Mouse (Mus musculus): ENCODE data around the gene Gm45837. TPM values are rescaled to one million over a fixed set of nuclear protein-coding genes. Genes with fewer than 3 reads are reported as not detected.

Gm45837 gene
- polyA plus RNA-seq, 1 experiment, result not detected

DNA sequence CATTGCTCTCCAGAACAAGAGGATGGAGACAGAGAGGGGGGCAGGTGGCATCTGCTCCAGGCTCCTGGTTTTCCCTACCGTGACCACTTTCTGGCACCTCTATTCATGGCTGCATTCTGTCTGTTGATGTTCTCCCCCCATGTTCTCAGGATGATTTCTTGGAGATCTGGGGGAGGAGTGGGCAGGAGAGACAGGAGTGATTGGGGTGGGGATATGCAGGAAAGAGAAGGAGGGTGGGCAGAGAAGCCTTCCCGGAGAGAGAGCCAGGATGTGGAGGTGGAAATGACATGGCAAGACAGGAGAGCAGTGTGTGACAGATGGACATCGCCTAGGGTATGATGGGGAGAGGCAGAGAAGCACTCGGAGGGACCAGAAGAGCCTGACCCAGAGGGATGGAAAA lies 65.8 kb downstream of the Gm45837 start:
- Histone ChIP-seq H3K27ac (ENCODE audit: control insufficient read depth, insufficient read depth, low read depth, low read length) (no peak overlapping the region), H3K4me1 (ENCODE audit: control insufficient read depth, insufficient read depth, low read length) (no peaks in the 10 kb centered on the region), H3K27me3 (ENCODE audit: control insufficient read depth, insufficient read depth, low read length) (no peaks in the 10 kb centered on the region), H3K4me3 (ENCODE audit: control insufficient read depth, low read depth, low read length) (no peak overlapping the region), H3K36me3 (ENCODE audit: control insufficient read depth, insufficient read depth, low read length) (no peaks in the 10 kb centered on the region)
- TF ChIP-seq CTCF (IDR thresholded peaks at IDR 0.05; ENCODE audit: control insufficient read depth, insufficient read depth, insufficient replicate concordance, low read depth, low read length) (no peak), POLR2A (IDR thresholded peaks at IDR 0.05; ENCODE audit: control insufficient read depth, low read depth, low read length) (no peak)

DNA sequence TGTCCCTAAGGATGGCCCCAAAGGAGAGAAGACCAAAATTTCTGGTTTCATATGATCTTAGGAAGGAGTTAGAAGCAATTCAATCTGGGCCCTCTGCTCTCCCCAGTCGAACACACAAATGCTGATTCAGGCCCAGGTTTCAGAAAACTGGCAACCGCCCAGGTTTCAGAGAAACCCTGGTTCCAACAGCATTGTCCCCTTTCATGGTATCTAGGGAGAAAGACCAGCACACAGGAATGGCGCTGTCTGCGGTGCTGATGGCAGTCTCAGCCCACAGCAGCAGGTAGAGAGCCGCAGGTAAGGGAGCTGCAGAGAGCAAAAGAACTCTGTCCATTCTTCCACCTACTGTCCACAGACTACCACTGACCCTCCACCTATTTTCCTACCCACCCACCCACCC lies 66.5 kb downstream of the Gm45837 start:
- no peaks in the 10 kb centered on the region for H3K36me3 ChIP-seq (ENCODE audit: control insufficient read depth, insufficient read depth, low read length)
- H3K27ac ChIP-seq (ENCODE audit: control insufficient read depth, insufficient read depth, low read depth, low read length), result no peak overlapping the region
- no peaks in the 10 kb centered on the region for H3K4me1 ChIP-seq (ENCODE audit: control insufficient read depth, insufficient read depth, low read length)
- H3K4me3 ChIP-seq (ENCODE audit: control insufficient read depth, low read depth, low read length), result no peak overlapping the region
- no peaks in the 10 kb centered on the region for H3K27me3 ChIP-seq (ENCODE audit: control insufficient read depth, insufficient read depth, low read length)
- TF ChIP-seq CTCF (IDR thresholded peaks at IDR 0.05; ENCODE audit: control insufficient read depth, insufficient read depth, insufficient replicate concordance, low read depth, low read length) (no peak), POLR2A (IDR thresholded peaks at IDR 0.05; ENCODE audit: control insufficient read depth, low read depth, low read length) (no peak)

DNA sequence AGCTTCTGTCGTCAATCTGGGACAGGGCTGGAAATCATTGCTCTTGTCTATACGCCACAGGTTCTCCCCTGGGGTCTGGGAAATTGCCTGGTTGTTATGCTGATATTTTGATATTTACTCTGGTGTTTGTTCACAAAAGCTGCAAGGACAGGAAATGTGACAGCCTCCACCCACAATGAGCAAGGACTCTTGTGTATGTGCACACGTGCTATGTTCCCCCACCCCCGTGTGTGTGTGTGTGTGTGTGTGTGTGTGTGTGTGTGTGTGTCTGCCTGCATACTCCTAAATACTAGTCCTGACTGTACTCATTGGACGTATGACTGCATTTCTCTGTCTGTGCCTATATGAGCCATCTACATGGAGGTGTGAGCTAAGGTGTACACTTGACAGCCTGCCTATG lies 67.4 kb downstream of the Gm45837 start:
- no peaks in the 10 kb centered on the region for H3K36me3 ChIP-seq (ENCODE audit: control insufficient read depth, insufficient read depth, low read length)
- no peak overlapping the region for H3K4me3 ChIP-seq (ENCODE audit: control insufficient read depth, low read depth, low read length)
- no peak overlapping the region for H3K27ac ChIP-seq (ENCODE audit: control insufficient read depth, insufficient read depth, low read depth, low read length)
- TF ChIP-seq CTCF (IDR thresholded peaks at IDR 0.05; ENCODE audit: control insufficient read depth, insufficient read depth, insufficient replicate concordance, low read depth, low read length) (no peak), POLR2A (IDR thresholded peaks at IDR 0.05; ENCODE audit: control insufficient read depth, low read depth, low read length) (no peak)
- H3K4me1 ChIP-seq (ENCODE audit: control insufficient read depth, insufficient read depth, low read length), result no peaks in the 10 kb centered on the region
- no peaks in the 10 kb centered on the region for H3K27me3 ChIP-seq (ENCODE audit: control insufficient read depth, insufficient read depth, low read length)

DNA sequence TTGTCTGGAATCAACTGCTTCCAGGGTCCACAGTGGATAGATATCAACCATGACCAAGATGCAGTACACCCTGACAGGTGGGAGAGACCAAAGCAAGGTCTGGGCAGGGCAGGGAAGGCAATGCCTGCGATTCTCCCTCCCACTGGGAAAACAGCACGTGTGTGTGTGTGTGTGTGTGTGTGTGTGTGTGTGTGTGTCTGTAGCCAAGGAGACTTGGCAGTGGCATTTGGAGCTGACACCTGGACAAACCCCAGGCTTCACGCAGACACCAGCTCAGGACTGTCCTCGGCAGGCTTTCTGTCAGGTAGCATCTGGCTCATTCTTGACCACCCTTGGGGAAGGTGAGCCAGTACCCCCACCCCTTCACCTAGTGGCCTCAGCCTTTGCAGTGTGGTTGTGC lies 69.2 kb downstream of the Gm45837 start:
- Histone ChIP-seq H3K36me3 (ENCODE audit: control insufficient read depth, insufficient read depth, low read length) (no peaks in the 10 kb centered on the region), H3K4me1 (ENCODE audit: control insufficient read depth, insufficient read depth, low read length) (no peaks in the 10 kb centered on the region), H3K27me3 (ENCODE audit: control insufficient read depth, insufficient read depth, low read length) (no peaks in the 10 kb centered on the region), H3K27ac (ENCODE audit: control insufficient read depth, insufficient read depth, low read depth, low read length) (no peak overlapping the region), H3K4me3 (ENCODE audit: control insufficient read depth, low read depth, low read length) (no peak overlapping the region)
- TF ChIP-seq POLR2A (IDR thresholded peaks at IDR 0.05; ENCODE audit: control insufficient read depth, low read depth, low read length) (no peak), CTCF (IDR thresholded peaks at IDR 0.05; ENCODE audit: control insufficient read depth, insufficient read depth, insufficient replicate concordance, low read depth, low read length) (no peak)

DNA sequence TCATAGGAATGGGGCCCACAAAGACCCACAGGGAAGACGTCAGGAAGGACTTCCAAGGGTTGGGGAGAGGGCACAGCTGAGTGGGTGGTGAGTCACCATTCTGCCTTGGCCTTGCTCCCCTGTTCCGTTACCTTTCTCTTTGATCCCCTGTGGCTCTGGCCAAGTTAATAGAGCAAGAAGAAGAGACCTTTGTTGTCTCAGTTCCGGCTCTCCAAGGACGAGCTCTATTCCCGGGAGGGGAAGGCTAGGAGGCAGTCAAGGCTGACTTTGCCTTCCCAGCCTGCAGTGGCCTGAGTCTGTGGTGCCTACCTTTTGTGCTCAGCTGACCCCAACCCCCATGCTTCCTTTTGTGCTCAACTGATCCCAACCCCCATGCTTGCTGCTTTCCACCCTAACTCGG lies 70.0 kb downstream of the Gm45837 start:
- no peak for TF ChIP-seq CTCF (IDR thresholded peaks at IDR 0.05; ENCODE audit: control insufficient read depth, insufficient read depth, insufficient replicate concordance, low read depth, low read length)
- H3K27me3 ChIP-seq (ENCODE audit: control insufficient read depth, insufficient read depth, low read length), result no peaks in the 10 kb centered on the region
- H3K36me3 ChIP-seq (ENCODE audit: control insufficient read depth, insufficient read depth, low read length), result no peaks in the 10 kb centered on the region
- no peak overlapping the region for H3K27ac ChIP-seq (ENCODE audit: control insufficient read depth, insufficient read depth, low read depth, low read length)
- H3K4me3 ChIP-seq (ENCODE audit: control insufficient read depth, low read depth, low read length), result no peak overlapping the region
- H3K4me1 ChIP-seq (ENCODE audit: control insufficient read depth, insufficient read depth, low read length), result no peaks in the 10 kb centered on the region

DNA sequence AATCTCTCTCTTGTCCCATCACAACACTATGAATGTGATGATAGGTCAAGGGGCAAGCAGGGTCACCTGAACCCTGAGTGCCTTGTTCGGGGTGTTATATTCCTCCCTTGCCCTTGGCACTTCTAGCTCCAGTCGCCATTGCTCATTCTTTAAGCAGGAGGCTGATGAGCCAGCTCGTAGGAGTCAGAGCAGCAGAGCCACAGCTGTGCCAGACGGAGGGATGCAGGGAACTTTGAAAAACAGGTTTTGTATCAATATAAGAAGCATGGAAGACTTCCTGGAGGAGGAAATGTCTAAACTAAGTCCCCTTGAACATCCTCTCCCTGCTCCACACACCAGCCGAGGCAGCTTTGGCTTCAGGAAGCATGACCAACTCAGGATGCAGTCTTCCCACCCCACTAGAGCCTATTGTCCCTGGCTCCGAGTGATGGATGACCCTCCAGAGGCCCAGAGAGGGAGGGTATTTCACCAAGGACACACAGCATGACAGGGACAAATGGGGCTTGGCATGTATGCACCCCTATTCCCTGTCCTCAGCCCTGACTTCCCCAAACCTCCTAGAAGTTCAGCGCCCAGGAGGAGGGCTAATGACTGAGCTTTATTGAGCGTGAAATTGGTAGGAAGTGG lies 71.3 kb downstream of the Gm45837 start:
- H3K4me3 ChIP-seq (ENCODE audit: control insufficient read depth, low read depth, low read length), result no peak overlapping the region
- TF ChIP-seq CTCF (IDR thresholded peaks at IDR 0.05; ENCODE audit: control insufficient read depth, insufficient read depth, insufficient replicate concordance, low read depth, low read length), result no peak
- no peak for TF ChIP-seq POLR2A (IDR thresholded peaks at IDR 0.05; ENCODE audit: control insufficient read depth, low read depth, low read length)
- H3K36me3 ChIP-seq (ENCODE audit: control insufficient read depth, insufficient read depth, low read length), result no peaks in the 10 kb centered on the region
- H3K4me1 ChIP-seq (ENCODE audit: control insufficient read depth, insufficient read depth, low read length), result no peaks in the 10 kb centered on the region
- H3K27me3 ChIP-seq (ENCODE audit: control insufficient read depth, insufficient read depth, low read length), result no peaks in the 10 kb centered on the region
- no peak overlapping the region for H3K27ac ChIP-seq (ENCODE audit: control insufficient read depth, insufficient read depth, low read depth, low read length)

DNA sequence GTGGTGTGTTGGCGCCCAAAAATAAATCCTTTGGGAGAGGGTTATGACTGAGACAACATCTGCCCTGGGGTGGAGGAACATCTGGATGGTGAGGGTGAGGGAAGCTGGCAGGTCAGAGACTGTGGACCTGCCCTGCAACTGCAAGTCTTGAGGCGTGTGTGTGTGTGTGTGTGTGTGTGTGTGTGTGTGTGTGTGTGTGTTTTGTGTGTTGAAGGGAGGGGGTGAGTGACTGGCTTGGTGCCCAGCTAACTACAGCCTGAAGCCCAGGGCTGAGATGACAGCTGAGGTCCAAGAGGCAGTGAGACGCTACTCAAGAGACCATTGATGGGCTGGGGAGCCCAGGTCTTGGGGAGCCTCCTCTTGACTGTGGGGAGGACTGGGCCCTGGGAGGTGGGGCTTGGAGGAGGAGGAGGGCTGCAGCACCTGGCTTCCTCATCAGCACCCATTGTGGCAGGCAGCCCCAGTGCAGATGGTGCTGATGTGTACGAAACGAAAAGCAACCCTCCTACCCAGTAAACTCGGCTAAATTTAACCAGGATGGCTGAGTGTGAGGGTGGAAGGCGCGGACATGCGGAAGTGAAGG lies 71.9 kb downstream of the Gm45837 start:
- Histone ChIP-seq H3K4me3 (ENCODE audit: control insufficient read depth, low read depth, low read length) (no peak overlapping the region), H3K36me3 (ENCODE audit: control insufficient read depth, insufficient read depth, low read length) (no peaks in the 10 kb centered on the region), H3K4me1 (ENCODE audit: control insufficient read depth, insufficient read depth, low read length) (no peaks in the 10 kb centered on the region), H3K27me3 (ENCODE audit: control insufficient read depth, insufficient read depth, low read length) (no peaks in the 10 kb centered on the region), H3K27ac (ENCODE audit: control insufficient read depth, insufficient read depth, low read depth, low read length) (no peak overlapping the region)
- TF ChIP-seq CTCF (IDR thresholded peaks at IDR 0.05; ENCODE audit: control insufficient read depth, insufficient read depth, insufficient replicate concordance, low read depth, low read length) (no peak), POLR2A (IDR thresholded peaks at IDR 0.05; ENCODE audit: control insufficient read depth, low read depth, low read length) (no peak)

All from testis, adult 2 months (tissue).